Mouse (Mus musculus): ENCODE results near the gene Gna11. TPM values are rescaled to one million over a fixed set of nuclear protein-coding genes. Genes with fewer than 3 reads are reported as not detected.
A peak's percentile ranks its signal among the peaks of the same experiment; 100 is the strongest.

Gene Gna11
- polyA plus RNA-seq, 1 experiment from 2014 or later = 75.9 TPM

DNA sequence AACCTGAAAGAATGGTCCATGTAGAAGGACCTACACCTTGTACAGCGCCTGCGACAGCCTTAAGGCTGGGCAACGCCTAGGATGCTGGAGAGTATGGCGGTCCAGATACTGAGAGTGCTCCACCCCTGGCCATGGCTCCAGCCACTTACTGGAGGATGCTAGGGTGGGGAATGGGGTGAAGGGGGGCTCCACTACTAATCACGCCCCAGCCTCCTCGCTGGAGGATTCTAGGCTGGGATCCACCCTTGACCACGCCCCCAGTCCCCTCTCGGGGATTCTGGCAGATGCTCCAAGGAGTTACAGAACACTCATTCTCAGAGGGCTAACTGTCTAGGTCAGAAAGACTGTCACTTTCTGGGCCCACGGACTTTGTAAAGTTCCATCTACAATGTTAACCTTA lies 28.0 kb upstream of the Gna11 start:
- Histone ChIP-seq H3K4me2 (no peak overlapping the region), H3K27me3 (peaks cover 79% of the 10 kb centered on the region), H3K4me1 (peaks cover 70% of the 10 kb centered on the region), H3K9ac (no peak overlapping the region), H3K4me3 (replicated peaks) (no peak overlapping the region), H3K27ac (no peak overlapping the region), H3K9me3 (no peaks in the 10 kb centered on the region), H3K36me3 (replicated peaks) (no peaks in the 10 kb centered on the region)
- no peak for ATAC-seq (ENCODE audit: low FRiP score)
- WGBS = 5% methylated on average over 9 of the region's 9 CpGs

DNA sequence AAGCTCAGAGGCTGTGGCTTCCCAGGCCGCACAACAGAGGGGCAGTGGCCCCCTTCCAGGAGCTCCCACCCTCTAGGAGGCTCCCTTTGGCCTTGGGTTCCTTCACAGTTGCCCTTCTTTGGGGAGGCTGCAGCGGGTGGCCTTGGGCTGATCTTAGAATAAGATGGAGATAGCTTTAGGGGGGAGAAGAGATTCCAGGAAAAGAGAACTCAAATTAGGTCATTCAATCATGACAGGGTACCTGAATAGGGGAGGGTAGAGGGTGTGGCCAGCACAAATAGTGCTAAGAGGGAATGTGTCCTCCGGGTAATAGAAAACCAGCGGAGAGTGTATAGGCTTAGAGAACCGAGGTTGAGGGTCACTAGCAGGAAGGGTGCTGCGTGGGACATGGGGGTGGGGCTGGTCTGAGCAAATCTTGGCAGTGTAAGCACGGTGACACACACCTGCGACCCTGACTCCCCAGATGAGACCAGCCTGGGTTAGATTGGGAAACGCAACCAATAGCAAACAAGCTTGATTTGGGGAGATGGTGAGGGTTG lies 27.2 kb upstream of the Gna11 start:
- H3K4me1 ChIP-seq = peaks cover 74% of the 10 kb centered on the region
- peak overlapping the region; percentile 63 for H3K4me2 ChIP-seq
- 0 out of 2 replicates have a peak, but pooled peaks cover 1% of the 10 kb centered on the region for H3K36me3 ChIP-seq (replicated peaks)
- peak overlapping the region; percentile 37; the same call in 1 of the 2 replicates for H3K27ac ChIP-seq
- no peak overlapping the region for H3K9ac ChIP-seq
- no peak for ATAC-seq (ENCODE audit: low FRiP score)
- no peaks in the 10 kb centered on the region for H3K9me3 ChIP-seq
- H3K4me3 ChIP-seq (replicated peaks) = peak overlapping the region; percentile 32; the same call in 1 of the 2 replicates
- peaks cover 78% of the 10 kb centered on the region for H3K27me3 ChIP-seq
- WGBS = 3% methylated on average over 9 of the region's 9 CpGs

DNA sequence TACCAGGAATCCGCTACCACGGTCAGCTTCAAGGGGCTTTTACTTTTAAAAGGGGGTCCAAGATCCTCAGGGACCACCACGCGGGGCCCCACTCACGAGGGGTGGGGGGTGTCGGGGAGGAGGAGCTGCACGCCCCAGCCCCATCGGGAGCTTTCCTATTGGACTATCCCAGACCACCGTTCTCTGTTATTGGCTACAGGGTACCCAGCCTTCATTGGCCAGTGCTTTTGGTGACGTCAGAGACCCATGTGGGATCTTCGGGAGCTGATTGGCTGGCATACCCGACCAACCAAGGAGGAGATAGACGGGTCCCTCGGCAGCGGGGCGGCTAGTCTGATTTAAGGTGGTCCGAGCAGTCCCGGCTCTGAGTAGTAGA lies 26.5 kb upstream of the Gna11 start:
- ATAC-seq (ENCODE audit: low FRiP score) = peak; percentile 93
- peak overlapping the region; percentile 89 for H3K27ac ChIP-seq
- peaks cover 3% of the 10 kb centered on the region; the same call in 1 of the 2 replicates for H3K36me3 ChIP-seq (replicated peaks)
- H3K27me3 ChIP-seq = peaks cover 78% of the 10 kb centered on the region
- WGBS = under 1% methylated on average over 18 of the region's 18 CpGs
- no peak overlapping the region for H3K9ac ChIP-seq
- H3K4me1 ChIP-seq = peaks cover 74% of the 10 kb centered on the region
- peak overlapping the region; percentile 32 for H3K4me3 ChIP-seq (replicated peaks)
- no peaks in the 10 kb centered on the region for H3K9me3 ChIP-seq
- H3K4me2 ChIP-seq = peak overlapping the region; percentile 63

DNA sequence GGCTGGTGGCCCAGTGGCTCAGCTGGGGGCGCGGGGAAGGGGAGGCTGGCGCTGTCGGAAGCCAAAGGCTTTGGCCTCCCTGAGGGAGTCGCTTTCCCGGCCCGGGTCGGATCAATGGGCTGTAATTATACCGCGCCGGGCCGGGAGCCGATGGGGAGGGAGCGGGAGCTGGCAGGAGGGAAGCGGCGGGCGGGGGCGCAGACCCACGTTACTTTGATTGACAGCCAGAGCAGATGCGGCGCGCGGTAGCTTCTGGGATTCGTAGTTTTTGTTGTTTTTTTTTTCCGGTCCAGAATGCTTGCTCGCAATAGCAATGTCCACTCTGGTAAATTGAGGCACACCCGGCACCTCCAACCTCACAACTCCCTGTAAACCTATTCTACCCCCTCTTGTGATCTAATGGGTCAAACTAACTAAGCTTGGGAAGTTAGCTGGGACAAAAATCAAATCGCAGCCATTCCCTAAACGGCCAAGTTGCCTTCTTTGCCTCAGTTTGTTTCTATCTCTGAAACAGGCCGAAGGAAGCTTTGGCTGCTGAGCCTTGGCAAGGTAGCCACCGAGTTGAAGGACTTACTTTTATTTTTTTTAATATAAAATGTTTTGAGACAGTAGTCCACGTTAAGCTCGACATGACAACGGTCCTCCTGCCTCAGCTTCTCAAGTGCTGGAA lies 26.0 kb upstream of the Gna11 start:
- 1% methylated on average over 33 of the region's 34 CpGs for WGBS
- Histone ChIP-seq H3K9ac (peak overlapping the region; percentile 25; the same call in 1 of the 2 replicates), H3K4me3 (replicated peaks) (peak overlapping the region; percentile 32), H3K4me2 (peak overlapping the region; percentile 63), H3K9me3 (no peaks in the 10 kb centered on the region), H3K27ac (peak overlapping the region; percentile 89), H3K36me3 (replicated peaks) (peaks cover 8% of the 10 kb centered on the region), H3K4me1 (peaks cover 71% of the 10 kb centered on the region), H3K27me3 (peaks cover 78% of the 10 kb centered on the region)
- peak; percentile 82 for ATAC-seq (ENCODE audit: low FRiP score)

DNA sequence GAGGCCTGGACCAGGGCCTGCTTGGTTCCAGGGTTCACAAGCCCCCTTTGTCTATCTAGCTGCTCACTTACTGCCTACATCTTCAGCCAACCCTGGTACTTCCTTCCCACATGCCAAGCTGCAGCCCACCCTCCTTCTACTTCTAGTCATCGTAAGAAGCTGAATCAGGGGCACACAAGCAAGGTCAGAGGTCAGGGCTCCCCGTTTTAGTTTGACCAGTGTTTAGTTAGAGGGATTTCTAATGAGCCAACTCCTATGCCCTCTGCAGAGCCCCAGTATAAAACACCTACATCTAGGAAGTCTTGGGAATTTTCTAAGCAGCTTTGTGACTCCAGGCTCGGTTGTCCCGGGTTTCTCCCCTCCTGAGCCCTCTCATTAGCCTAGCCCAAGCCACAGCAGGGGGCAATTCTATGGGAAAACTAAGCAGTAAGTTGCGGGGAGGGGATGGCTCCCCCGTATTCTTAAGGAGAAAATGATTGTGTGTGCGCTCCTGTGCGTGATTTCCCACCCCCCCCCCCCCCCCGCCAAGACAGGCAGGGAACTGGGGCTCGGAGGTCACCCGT lies 25.3 kb upstream of the Gna11 start:
- H3K9me3 ChIP-seq = no peaks in the 10 kb centered on the region
- peaks cover 70% of the 10 kb centered on the region for H3K4me1 ChIP-seq
- peak overlapping the region; percentile 63 for H3K4me2 ChIP-seq
- peak overlapping the region; percentile 32 for H3K4me3 ChIP-seq (replicated peaks)
- peak overlapping the region; percentile 89 for H3K27ac ChIP-seq
- H3K36me3 ChIP-seq (replicated peaks) = peaks cover 15% of the 10 kb centered on the region
- H3K27me3 ChIP-seq = peaks cover 78% of the 10 kb centered on the region
- H3K9ac ChIP-seq = peak overlapping the region; percentile 25; the same call in 1 of the 2 replicates
- peak; percentile 25 for ATAC-seq (ENCODE audit: low FRiP score)
- WGBS = under 1% methylated on average over 9 of the region's 11 CpGs

DNA sequence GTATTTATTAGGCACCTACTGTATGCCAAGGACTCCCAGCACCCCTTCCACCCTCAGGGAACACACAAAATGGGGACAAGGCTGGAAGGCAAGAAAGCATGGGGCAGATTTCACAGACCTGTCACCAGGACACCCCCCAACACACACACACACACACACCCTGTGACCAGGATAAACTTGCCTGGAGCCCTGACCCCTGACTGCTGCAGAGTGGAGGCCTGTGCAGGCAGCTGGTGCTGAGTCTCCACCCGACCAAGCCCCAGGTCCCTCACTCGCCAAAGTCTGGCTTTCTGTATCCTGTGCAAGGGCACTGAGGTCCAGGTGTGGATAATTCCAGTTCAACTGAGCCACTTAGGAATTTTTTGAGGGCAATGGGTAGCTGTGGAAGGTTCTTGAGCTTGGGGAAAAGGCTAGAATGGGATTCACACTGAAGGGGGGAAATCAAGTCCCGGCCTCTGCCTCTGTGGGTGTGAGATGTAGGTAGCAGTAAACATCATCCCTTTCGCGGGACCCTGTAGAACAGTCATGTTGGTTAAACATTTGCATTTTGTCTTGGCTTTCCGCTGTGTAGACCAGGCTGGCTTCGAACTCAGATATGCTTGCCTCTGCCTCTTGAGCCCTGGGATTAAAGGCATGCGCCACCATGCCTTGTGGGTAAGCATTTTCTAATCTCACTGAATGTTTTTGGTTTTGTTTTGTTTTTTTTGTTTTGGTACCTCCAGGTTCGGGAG lies 24.7 kb upstream of the Gna11 start:
- WGBS = 25% methylated on average over 9 of the region's 9 CpGs
- Histone ChIP-seq H3K9ac (no peak overlapping the region), H3K27me3 (peaks cover 79% of the 10 kb centered on the region), H3K27ac (peak overlapping the region; percentile 89), H3K4me2 (no peak overlapping the region), H3K4me3 (replicated peaks) (no peak overlapping the region), H3K9me3 (no peaks in the 10 kb centered on the region), H3K36me3 (replicated peaks) (peaks cover 21% of the 10 kb centered on the region), H3K4me1 (peaks cover 70% of the 10 kb centered on the region)
- no peak for ATAC-seq (ENCODE audit: low FRiP score)

DNA sequence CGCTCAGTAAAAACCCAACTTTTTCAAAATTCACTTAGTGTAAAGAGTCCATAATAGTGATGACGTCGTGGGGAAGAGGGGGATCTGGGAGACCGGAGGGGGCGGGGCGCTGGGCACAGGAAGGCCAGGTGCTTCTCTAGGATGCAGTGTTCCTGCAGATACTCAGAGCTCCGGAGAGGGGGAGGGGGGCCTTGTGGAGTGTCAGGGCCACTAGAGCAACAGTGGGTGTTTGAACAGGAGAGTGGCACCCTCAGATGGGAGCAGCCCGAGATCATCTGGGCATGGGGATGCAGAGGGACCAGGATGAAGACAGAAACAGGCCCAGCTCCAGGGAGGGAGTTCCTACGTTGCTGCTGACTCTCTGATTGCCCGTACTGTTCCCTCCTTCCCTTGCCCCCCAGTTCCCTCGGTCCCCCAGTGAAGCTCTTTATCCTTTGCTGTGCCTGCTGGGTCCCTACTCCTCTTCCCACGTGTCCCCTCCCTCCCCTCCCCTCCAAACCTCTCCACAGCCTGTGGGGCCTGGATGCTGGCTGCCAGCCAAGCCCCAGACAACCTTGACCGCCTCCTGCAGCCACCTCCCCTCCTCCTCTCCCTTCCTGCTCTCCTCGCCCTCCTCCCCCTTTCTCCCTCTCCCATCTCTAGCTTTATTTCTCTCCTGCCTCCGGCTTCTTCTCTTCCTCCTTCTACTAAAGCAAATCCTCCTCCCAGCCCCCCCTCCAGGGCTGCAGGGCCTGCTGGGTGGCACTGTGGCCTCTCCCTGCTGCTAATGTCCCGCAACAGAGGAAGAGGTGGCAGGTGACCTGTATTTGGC lies 23.6 kb upstream of the Gna11 start:
- WGBS = 6% methylated on average over 15 of the region's 16 CpGs
- H3K9ac ChIP-seq = no peak overlapping the region; the same call in 1 of the 2 replicates
- no peak overlapping the region for H3K4me3 ChIP-seq (replicated peaks)
- peaks cover 71% of the 10 kb centered on the region for H3K4me1 ChIP-seq
- peaks cover 21% of the 10 kb centered on the region for H3K36me3 ChIP-seq (replicated peaks)
- H3K9me3 ChIP-seq = no peaks in the 10 kb centered on the region
- peaks cover 79% of the 10 kb centered on the region for H3K27me3 ChIP-seq
- H3K27ac ChIP-seq = peak overlapping the region; percentile 83
- 0 out of 2 replicates have a peak, but pooled peaks have one; percentile 5 for ATAC-seq (ENCODE audit: low FRiP score)
- H3K4me2 ChIP-seq = peak overlapping the region; percentile 36

DNA sequence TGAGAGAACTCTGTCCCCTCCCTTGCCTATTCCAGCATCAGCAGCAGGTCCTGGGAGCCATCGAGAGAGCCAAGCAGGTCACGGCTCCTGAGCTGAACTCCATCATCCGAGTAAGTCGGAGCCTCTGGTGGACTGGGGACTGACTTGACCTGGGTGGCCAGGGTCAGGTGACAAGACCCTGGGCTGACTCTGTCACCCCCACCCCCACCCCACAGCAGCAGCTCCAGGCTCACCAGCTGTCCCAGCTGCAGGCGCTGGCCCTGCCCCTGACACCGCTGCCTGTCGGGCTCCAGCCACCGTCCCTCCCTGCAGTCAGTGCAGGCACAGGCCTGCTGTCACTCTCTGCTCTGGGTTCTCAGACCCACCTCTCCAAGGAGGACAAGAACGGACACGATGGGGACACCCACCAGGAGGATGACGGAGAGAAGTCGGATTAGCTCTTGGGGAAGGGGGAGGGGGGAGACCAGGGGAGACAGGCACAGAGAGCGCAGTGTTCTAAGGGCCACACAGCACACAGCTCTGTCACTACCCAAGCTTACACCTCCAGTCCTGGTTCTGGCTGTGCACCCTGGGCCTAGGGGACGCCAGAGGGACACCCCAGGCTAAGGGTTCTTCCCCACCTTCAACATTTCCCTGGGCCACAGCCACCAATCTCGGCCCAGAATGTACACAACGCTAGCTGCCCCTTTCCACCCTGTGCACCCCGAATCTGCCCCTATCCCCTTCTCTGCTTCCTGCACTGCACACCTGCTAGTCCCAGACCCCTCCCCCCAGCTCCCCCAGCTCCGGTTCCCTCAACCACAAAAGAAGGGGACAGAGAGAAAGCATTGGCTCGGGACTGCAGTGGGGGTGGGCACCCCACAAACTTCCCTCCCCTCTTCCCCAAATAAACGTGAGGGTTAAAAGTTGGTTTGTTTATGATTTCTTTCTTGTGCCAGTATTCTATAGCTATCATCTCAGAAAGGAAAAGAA lies 20.6 kb upstream of the Gna11 start:
- WGBS = 29% methylated on average over 20 of the region's 20 CpGs
- no peak overlapping the region for H3K4me2 ChIP-seq
- no peaks in the 10 kb centered on the region for H3K9me3 ChIP-seq
- peaks cover 78% of the 10 kb centered on the region for H3K4me1 ChIP-seq
- no peak overlapping the region for H3K27ac ChIP-seq
- no peak overlapping the region for H3K4me3 ChIP-seq (replicated peaks)
- ATAC-seq (ENCODE audit: low FRiP score) = no peak
- peaks cover 27% of the 10 kb centered on the region for H3K36me3 ChIP-seq (replicated peaks)
- no peak overlapping the region for H3K9ac ChIP-seq
- H3K27me3 ChIP-seq = peaks cover 82% of the 10 kb centered on the region

DNA sequence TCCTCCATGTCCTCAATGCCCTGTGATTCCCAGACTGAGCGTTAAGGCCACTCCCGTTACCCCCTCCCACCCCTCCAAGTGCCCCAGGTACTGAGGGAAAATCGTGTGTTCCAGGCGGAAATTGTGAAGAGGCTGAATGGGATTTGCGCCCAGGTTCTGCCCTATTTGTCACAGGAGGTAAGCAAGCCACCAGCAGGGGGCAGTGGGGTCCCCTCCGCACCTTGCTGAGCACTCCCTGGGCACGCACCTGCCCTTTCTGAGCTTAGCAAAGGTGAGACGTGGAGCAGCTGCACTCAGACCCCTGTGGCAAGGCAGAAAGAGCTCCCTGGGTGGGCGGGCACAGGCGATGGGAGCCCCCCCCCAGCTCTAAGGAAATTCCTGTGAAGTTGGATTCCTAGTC lies 19.7 kb upstream of the Gna11 start:
- Histone ChIP-seq H3K4me1 (peaks cover 76% of the 10 kb centered on the region), H3K27me3 (peaks cover 80% of the 10 kb centered on the region), H3K36me3 (replicated peaks) (peaks cover 27% of the 10 kb centered on the region), H3K4me3 (replicated peaks) (no peak overlapping the region), H3K9ac (no peak overlapping the region), H3K27ac (no peak overlapping the region), H3K9me3 (no peaks in the 10 kb centered on the region), H3K4me2 (no peak overlapping the region)
- WGBS = 10% methylated on average over 10 of the region's 10 CpGs
- no peak for ATAC-seq (ENCODE audit: low FRiP score)

DNA sequence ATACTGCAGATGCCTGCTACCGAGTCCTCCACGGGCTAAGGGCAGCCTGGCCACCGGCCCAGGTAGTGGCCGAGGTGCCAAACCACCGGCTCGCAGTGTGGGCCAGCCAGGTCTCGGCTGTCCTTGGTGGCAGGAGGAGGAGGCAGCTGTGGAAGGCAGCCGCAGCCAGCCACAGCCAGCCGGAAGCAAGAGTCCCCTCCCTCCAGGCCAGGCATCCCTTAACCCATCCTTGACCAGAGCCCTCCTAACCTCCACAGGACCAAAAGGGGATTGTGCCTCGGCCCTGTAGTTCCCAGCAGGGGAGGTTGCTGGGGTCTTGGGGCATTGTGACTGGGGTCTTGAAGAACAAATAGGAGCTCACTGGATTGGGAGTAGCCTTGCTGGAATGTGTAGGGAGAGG lies 19.2 kb upstream of the Gna11 start:
- Histone ChIP-seq H3K9me3 (no peaks in the 10 kb centered on the region), H3K4me3 (replicated peaks) (0 out of 2 replicates have a peak overlapping the region, but pooled peaks have one; percentile 19), H3K4me2 (peak overlapping the region; percentile 39), H3K9ac (no peak overlapping the region), H3K4me1 (peaks cover 71% of the 10 kb centered on the region), H3K36me3 (replicated peaks) (peaks cover 27% of the 10 kb centered on the region), H3K27me3 (peaks cover 75% of the 10 kb centered on the region), H3K27ac (no peak overlapping the region)
- ATAC-seq (ENCODE audit: low FRiP score) = no peak
- 1% methylated on average over 10 of the region's 10 CpGs for WGBS

DNA sequence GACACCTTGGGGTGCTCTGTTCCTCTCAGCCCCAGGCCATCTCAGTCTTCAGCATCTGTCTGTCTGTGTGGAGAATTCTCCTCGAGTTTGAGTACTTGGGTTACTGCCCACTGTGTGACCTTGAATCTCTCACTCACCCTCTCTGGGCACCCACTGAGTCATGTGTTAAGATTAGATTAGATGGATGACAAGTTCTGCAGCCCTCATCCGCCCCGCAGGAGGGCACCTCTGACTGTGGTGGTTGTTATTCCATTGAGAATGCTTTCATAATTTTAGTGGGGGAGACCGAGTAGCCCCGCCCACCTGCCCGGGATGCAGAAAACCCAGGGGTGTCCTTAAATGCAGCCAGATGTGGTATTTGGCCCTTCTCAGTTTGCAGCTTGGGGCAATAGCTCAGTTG lies 18.5 kb upstream of the Gna11 start:
- H3K36me3 ChIP-seq (replicated peaks) = peaks cover 27% of the 10 kb centered on the region
- WGBS = 51% methylated on average over 6 of the region's 6 CpGs
- H3K4me3 ChIP-seq (replicated peaks) = no peak overlapping the region
- no peaks in the 10 kb centered on the region for H3K9me3 ChIP-seq
- ATAC-seq (ENCODE audit: low FRiP score) = no peak
- no peak overlapping the region for H3K9ac ChIP-seq
- H3K4me1 ChIP-seq = peaks cover 63% of the 10 kb centered on the region
- peaks cover 67% of the 10 kb centered on the region for H3K27me3 ChIP-seq
- no peak overlapping the region for H3K27ac ChIP-seq
- peak overlapping the region; percentile 39; the same call in 1 of the 2 replicates for H3K4me2 ChIP-seq
